Mouse (Mus musculus) macrophage (primary cell): ENCODE data around the gene Sept8. TPM values are rescaled to one million over a fixed set of nuclear protein-coding genes. Genes with fewer than 3 reads are reported as not detected.

Experiments used
- H3K27ac ChIP-seq: fragments of 350-480 bp; formaldehyde crosslinking; 2 replicates; pipeline ENCODE4 v1.9.0; 2021
- H3K36me3 ChIP-seq: fragments of 350-480 bp; formaldehyde crosslinking; 2 replicates; pipeline ENCODE4 v1.9.0; 2021; ENCODE audit errors: inconsistent target
- H3K4me3 ChIP-seq: fragments of 350-480 bp; formaldehyde crosslinking; 2 replicates; pipeline ENCODE4 v1.9.0; 2021; ENCODE audit errors: inconsistent target
- H3K79me2 ChIP-seq: fragments of 350-480 bp; formaldehyde crosslinking; 2 replicates; pipeline ENCODE4 v1.9.0; 2021; ENCODE audit errors: inconsistent target
- WGBS: methylation state at CpG from one replicate; pipeline ENCODE4 v1.1.7; 2026; ENCODE audit warnings: inconsistent platforms; ENCODE audit not compliant: missing documents; 5-methylcytosine and 5-hydroxymethylcytosine counted together
- polyA plus RNA-seq: library from polyadenylated mRNA; stranded (reverse); fragments of 250-400 nt; gene quantifications from 3 replicates; pipeline ENCODE4 v1.2.4, GENCODE M21; 2018; ENCODE audit warnings: inconsistent platforms

Sept8 gene
- polyA plus RNA-seq, 1 experiment from 2014 or later: 121 TPM

DNA sequence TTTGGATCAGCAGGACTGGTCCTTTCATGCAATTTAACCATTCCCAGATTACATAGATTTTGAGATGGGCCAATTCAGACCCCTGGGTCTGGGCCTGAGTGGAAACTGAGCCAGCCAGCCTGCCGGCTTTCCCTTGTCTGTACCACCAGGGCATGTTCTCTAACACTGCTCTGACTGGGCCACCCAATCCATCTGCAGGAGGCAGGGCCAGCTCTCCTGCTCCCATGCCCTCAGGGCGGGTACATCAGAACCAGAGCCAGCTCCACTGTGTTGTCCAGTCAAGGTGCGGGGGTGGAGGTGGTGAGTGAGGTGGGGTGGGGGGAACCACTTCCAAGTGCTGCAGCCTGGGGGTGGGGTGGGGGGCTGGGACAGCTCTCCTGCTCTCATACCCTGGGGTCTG is 32.7 kb upstream of the Sept8 start:
- WGBS: 88% methylated on average over 2 of the region's 3 CpGs
- H3K27ac ChIP-seq: no peak overlapping the region
- no peak overlapping the region for H3K4me3 ChIP-seq
- H3K79me2 ChIP-seq: no peaks in the 10 kb centered on the region
- H3K36me3 ChIP-seq: no peaks in the 10 kb centered on the region

DNA sequence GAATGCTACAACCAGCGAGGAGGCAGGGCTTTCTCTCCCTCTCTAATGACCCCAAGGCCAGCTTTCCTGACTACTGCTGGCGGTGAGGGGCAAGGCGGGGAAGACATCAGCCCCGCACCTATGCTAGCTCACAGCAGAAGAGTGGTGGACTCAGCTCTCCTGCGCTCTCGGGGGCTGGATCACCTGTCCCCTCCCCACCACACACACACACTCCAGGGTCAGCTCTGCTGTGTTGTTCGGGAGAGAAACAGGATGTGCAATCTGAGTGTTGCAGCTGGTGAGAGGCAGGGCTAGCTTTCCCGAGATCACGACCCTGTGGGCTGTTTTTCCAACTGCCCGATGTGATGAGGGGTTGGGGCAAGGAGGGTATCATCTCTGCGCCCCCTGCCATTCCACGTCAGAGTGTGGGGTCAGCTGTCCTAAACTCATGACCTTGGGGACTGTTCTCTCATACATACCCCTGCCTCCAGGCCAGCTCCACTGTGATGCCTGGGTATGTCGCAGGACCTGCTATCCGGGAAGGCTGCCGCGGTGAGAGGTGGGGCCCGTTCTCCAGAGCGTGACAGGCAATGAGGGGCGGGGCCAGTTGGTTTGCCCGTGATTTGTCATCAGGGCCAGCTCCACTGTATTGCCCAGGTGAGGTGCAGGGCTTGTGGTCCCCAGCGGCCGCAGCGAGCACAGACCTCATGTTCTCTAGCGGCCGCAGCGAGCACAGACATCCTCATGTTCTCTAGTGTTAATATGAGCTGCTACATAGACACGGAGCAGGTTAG is 32.0 kb upstream of the Sept8 start:
- Histone ChIP-seq H3K79me2 (no peaks in the 10 kb centered on the region), H3K4me3 (no peak overlapping the region), H3K36me3 (no peaks in the 10 kb centered on the region), H3K27ac (no peak overlapping the region)
- 19% methylated on average over 26 of the region's 27 CpGs for WGBS

GRCm38 (mm10) chr11:53489007-53489406 is 30.1 kb upstream of the Sept8 start:
- 92% methylated on average over 5 of the region's 5 CpGs for WGBS
- Histone ChIP-seq H3K4me3 (no peak overlapping the region), H3K36me3 (no peaks in the 10 kb centered on the region), H3K79me2 (no peaks in the 10 kb centered on the region), H3K27ac (no peak overlapping the region)

DNA sequence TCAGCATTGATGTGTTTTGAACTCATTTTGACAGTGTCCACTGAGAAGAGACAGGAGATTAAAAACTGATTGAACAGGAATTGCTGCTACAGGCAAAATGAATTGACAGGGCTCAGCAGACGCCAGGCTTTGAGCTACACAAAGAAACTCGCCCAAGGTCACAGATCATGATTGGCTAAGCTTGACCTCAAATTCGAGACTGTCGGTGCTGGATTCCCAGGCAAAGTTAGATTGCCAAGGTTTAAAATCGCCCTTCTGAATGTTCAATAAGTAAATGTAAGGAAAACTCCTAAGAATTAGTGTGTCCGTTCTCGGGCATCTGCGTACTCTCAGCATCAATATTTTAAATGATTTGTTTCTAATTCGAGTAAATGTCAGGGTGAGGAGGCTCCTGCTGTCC is 29.6 kb upstream of the Sept8 start:
- WGBS: 95% methylated on average over 9 of the region's 9 CpGs
- H3K4me3 ChIP-seq: no peak overlapping the region

DNA sequence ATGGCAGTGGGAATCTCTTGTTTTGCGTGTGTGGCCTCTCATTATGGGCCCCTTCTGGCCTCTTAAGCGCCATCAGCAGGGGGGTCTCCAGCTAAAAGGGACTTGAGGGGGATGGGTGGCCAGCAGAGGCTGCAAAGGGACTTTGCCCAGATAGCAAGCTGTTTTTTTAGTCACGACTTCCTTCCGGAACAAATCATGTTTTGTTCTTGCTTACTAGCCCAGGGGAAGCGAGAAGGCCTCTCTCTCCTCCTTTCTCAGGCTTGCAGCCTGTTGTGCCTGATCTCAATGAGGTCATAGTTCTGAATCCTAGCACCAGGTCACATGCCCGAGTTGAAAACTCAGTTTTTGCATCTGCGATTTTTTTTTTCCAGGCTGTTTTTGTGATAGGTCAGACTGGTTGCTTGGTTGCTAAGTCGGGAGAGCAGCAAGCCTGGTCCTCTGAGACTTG is 27.1 kb upstream of the Sept8 start:
- peak overlapping the region; percentile 57 for H3K27ac ChIP-seq
- WGBS: 56% methylated on average over 8 of the region's 8 CpGs
- no peak overlapping the region for H3K4me3 ChIP-seq
- H3K36me3 ChIP-seq: no peaks in the 10 kb centered on the region
- H3K79me2 ChIP-seq: no peaks in the 10 kb centered on the region

More for the DNA sequence above, 29.6 kb upstream of the Sept8 start:
- Histone ChIP-seq H3K27ac (no peak overlapping the region), H3K79me2 (no peaks in the 10 kb centered on the region), H3K36me3 (no peaks in the 10 kb centered on the region)

DNA sequence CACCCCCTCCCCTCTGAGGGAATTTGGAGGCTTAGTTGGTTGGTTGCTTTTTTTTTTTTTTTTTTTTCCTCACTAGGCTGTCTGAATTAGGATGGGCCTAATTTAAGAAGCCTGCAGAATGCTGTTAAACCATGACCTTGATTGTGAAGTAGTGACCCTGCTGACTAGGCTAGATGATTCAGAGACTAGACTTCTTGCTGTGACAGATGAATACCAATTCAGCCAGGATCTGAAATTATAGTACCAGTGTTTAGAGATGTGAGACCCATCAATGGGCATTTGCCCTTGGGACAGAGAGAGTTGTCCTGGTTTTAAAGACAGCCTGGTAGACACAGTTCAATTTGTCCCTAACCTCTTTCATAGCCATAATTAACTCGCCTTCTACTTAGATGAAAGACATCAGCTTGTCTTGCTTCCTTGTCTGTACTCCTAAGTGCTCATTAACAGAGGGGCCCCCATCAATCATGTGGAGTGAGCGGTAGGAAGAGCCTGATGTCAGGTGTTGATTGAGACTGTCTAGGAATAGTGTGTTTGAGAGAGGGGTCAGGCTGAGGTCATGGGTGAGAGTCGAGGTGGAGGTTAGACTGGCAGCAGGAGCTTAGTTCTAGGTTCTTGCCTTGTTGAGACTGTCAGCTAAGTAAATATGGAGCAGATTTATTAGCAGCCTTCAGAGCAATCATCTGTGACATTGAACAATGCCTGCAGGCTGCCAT is 25.7 kb upstream of the Sept8 start:
- 89% methylated on average over 3 of the region's 3 CpGs for WGBS
- Histone ChIP-seq H3K36me3 (no peaks in the 10 kb centered on the region), H3K27ac (0 out of 2 replicates have a peak overlapping the region, but pooled peaks have one; percentile 5), H3K4me3 (no peak overlapping the region), H3K79me2 (no peaks in the 10 kb centered on the region)

GRCm38 (mm10) chr11:53495417-53495816 is 23.6 kb upstream of the Sept8 start:
- WGBS: 94% methylated on average over 3 of the region's 6 CpGs

DNA sequence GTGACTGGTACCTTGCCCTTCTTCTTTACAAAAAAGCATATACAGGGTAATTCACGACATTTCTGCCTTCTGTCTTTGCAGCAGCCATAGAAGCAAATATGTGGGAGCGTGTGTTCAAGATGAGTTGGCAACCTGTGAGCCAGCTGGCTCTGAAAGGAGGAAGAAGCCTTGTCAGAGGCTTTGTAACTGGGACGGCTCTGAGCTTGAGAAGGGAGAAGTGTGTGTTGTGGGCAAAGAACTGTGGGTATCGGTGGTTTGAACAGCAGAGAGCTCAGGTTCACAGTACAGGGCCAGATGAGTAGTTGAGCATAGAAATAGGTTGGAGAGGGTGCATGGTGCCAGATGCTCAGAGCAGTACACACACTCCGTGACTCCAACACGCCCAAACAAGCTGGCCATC is 22.1 kb upstream of the Sept8 start:
- Histone ChIP-seq H3K36me3 (no peaks in the 10 kb centered on the region), H3K79me2 (no peaks in the 10 kb centered on the region), H3K4me3 (no peak overlapping the region), H3K27ac (no peak overlapping the region)
- 33% methylated on average over 6 of the region's 6 CpGs for WGBS

More at GRCm38 (mm10) chr11:53495417-53495816, 23.6 kb upstream of the Sept8 start:
- Histone ChIP-seq H3K27ac (no peak overlapping the region), H3K36me3 (no peaks in the 10 kb centered on the region), H3K79me2 (no peaks in the 10 kb centered on the region), H3K4me3 (no peak overlapping the region)

- WGBS: 42% methylated on average over 11 of the region's 11 CpGs
- H3K27ac ChIP-seq: no peak overlapping the region
- H3K79me2 ChIP-seq: no peaks in the 10 kb centered on the region
Measured at GRCm38 (mm10) chr11:53500569-53500968, 18.5 kb upstream of the Sept8 start.

DNA sequence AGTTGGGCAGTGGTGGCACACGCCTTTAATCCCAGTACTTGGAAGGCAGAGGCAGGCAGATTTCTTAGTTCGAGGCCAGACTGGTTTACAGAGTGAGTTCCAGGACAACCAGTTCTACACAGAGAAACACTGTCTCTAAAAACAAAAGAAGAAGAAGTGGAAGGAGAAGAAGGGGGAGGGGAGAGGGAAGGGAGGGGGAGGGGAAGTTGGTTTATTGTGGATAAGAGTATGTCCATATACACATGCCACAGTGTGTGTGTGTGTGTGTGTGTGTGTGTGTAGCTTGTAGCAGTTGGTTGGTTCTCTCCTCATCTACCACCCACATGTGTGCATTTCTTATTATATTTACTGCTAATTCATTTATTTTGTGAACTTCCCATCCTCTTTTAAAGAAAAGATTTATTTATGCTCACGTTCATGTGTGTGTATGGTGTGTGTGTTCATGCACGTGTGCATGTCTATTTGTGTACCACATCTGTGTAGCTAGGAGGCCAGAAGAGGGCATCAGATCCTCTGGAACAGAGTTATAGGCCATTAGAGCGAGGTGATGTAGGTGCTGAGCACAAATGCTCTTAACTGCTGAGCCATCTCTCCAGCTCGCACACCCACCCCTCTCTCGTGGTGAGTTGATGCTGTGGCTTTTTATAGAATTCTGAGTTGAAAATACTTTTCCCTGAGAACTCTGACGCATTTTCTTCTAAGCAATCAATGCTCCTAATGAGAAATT is 16.9 kb upstream of the Sept8 start:
- WGBS: 73% methylated on average over 8 of the region's 8 CpGs
- no peaks in the 10 kb centered on the region for H3K36me3 ChIP-seq

More at GRCm38 (mm10) chr11:53500569-53500968, 18.5 kb upstream of the Sept8 start:
- Histone ChIP-seq H3K36me3 (no peaks in the 10 kb centered on the region), H3K4me3 (no peak overlapping the region)

GRCm38 (mm10) chr11:53503738-53504137 is 15.3 kb upstream of the Sept8 start:
- Histone ChIP-seq H3K4me3 (no peak overlapping the region), H3K36me3 (no peaks in the 10 kb centered on the region), H3K79me2 (no peaks in the 10 kb centered on the region), H3K27ac (no peak overlapping the region)
- 42% methylated on average over 5 of the region's 5 CpGs for WGBS

More for the DNA sequence above, 16.9 kb upstream of the Sept8 start:
- no peaks in the 10 kb centered on the region for H3K79me2 ChIP-seq
- H3K27ac ChIP-seq: no peak overlapping the region
- H3K4me3 ChIP-seq: no peak overlapping the region

DNA sequence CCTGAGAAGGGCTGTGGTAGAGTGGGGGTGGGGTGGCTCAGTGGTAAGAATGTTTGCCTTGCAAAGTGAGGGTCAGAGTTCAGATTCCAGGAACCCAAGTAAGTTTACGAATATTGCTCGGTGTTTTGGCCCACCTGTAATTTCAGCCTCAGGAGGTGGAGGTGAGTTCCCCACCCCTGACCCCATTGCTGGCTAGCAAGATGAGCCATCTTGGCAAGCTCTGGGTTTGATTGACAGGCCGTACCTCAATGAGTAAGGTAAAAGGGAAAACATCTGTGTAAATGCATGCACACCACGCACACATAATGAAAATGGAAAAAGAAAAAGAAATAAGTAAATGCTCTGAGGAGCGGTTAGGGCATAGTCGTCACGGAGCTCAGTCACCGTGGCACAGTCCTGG is 14.7 kb upstream of the Sept8 start:
- Histone ChIP-seq H3K4me3 (no peak overlapping the region), H3K79me2 (no peaks in the 10 kb centered on the region), H3K27ac (no peak overlapping the region), H3K36me3 (no peaks in the 10 kb centered on the region)
- 91% methylated on average over 7 of the region's 8 CpGs for WGBS

- WGBS: 93% methylated on average over 5 of the region's 5 CpGs
- no peak overlapping the region for H3K27ac ChIP-seq
Measured at GRCm38 (mm10) chr11:53505026-53505663, 13.9 kb upstream of the Sept8 start.

DNA sequence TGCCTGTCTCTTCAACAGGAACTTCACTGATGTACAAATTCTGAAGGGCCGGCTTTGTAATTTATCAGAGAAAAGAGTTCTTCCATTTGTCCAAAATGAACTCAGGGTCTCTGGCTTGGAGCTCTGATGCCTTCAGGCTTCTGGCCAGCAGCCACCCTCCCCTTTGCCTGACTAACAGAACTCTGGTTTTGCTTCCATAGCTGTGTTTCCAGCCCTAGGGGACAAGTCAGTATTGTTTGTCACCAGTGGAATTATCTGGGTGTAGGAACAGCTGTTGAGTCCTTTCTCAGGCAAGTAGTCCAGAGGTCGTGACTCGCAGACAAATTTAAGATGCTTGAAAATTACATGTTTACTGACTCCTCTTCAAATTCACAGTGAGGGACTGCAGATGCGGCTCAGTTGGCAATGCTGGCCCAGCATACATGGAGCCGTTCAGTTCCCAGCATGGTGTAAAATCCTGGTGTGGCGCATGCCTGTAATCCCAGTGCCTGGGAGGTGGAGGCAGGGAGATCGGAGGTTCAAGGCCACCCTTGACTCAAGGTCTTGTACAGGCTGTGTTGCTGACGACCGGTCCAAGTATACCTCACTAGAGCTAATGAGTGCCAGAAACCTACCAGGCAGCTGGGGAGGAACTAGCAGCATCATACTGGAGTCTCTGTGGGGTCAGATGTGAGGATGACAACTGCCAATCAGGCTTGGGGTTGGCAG is 11.8 kb upstream of the Sept8 start:
- 93% methylated on average over 9 of the region's 9 CpGs for WGBS
- Histone ChIP-seq H3K36me3 (no peaks in the 10 kb centered on the region), H3K4me3 (no peak overlapping the region), H3K79me2 (no peaks in the 10 kb centered on the region), H3K27ac (no peak overlapping the region)

More at GRCm38 (mm10) chr11:53505026-53505663, 13.9 kb upstream of the Sept8 start:
- Histone ChIP-seq H3K79me2 (no peaks in the 10 kb centered on the region), H3K36me3 (no peaks in the 10 kb centered on the region), H3K4me3 (no peak overlapping the region)
